Mouse (Mus musculus) erythroid progenitor cell, adult 5-6 weeks (primary cell): ENCODE data around the gene Trcg1. TPM values are rescaled to one million over a fixed set of nuclear protein-coding genes. Genes with fewer than 3 reads are reported as not detected.
A peak's percentile ranks its signal among the peaks of the same experiment; 100 is the strongest.

Source experiments
- ATAC-seq: replicated peaks from 2 replicates; pipeline ENCODE4 v1.8.0; 2016; ENCODE audit warnings: moderate number of reproducible peaks, mild to moderate bottlenecking, moderate TSS enrichment, inconsistent platforms; ENCODE audit not compliant: poor library complexity, low FRiP score, severe bottlenecking
- total RNA-seq, 2 experiments: library from RNA; stranded (forward) in 1 of 2; stranded (reverse) in 1 of 2; fragments of 150-400 nt in 1 of 2; fragments of 186-747, 209-891 nt in 1 of 2; gene quantifications; 2 replicates each; pipeline versions ENCODE4 v1.2.3 to v1.2.4; 2015 to 2017; ENCODE audit warnings: low replicate concordance in 2 of 2

Trcg1 gene
- total RNA-seq, 2 experiments from 2014 or later: not detected

DNA sequence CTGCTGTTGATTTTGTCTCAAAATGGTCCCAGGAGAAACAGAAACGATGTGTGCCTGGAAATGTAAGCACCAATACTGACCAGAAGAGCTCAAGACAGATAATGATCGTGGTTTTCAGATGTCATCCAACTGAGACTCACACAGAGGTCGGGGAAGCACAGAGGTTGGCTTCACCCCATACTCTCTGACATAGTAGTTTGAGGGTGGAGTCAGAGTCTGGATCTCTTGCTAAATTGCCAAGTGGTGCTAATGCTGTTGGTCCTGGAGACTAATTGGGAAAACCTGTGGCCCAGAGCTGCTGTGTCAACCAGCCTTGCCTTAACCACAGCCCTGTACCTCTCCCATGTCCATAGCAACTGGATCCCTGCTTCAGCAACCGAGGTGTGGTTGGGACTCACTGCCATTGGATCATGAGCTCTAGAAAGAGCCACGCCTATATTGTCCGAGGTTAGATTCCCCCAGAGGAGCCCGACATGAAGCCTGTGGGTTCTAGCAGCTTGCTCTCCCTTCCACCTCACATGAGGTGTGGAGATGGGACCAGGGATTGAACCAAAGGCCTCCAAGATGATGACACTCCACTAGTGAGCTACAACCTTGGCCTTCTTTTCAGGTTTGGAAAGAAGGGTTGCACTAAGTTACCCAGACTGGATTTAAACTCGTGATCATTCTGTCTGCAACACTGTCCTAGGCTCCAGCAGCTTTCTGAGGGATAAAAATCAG lies 4.7 kb upstream of the Trcg1 start:
- peak; percentile 71 for ATAC-seq

DNA sequence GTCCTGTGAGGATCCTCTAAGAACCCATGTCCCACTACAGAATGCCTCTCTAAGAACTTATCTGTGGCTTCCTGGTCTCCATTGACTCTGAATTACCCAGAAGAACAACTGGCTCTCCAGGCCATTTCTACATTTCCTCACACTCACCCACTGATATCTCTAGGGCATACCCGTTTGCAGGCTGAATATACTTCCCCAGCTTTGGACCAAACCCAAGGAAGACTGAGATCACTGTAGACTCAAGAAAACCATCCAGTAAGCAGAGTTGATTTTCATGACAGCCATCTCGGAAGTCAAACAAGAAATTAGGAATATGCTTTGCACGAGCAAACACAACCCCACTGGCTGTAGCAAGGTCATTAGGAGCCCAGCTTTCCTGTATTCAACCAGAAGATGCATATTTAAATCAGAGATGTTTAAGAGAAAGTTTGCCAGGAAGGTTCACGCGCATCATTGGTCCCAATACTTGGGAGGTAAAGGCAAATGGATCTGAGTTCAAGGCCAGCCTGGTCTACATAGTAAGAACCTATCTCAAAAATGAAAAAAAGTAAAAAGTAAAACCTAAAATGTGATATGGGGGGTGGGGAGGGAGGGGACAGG lies 3.9 kb upstream of the Trcg1 start:
- no peak for ATAC-seq

DNA sequence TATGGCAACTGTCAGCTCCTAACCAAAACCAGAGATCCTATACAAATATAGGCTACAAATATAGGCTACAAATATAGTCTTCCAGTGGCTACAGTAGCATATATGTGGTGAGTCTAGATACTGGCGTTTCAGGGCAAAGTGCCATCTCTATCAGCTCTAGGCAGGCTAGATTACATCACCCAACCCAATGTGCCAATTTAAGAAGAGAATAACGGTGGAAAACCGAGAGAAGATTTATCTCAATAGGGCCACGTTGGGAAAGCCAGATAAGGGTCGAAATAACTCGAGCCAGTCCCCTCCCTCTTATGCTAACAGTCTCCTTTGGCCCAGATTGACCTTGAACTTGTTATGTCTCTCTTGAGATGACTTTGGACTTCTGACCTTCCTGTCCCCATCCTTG lies 3.2 kb upstream of the Trcg1 start:
- ATAC-seq: peak; percentile 44

DNA sequence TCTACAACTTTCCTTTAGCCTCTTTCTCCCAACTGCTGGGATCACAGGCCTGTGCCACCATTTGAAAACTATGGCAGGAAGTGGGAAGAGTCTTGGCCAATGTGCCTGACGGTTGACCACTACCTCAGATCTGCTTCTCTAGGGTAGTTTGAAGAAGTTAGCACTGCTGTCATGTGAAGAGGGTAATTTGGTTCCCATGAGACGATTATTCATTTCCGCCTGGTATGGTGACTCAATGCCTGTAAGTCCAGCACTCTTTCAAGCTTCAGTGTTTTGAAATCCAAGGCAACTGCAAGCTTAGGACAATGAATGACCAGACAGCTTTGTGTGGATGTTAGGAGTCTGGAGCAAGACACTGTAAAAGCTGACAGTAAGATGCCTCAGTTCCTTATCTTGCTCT lies 2.6 kb upstream of the Trcg1 start:
- ATAC-seq: no peak

DNA sequence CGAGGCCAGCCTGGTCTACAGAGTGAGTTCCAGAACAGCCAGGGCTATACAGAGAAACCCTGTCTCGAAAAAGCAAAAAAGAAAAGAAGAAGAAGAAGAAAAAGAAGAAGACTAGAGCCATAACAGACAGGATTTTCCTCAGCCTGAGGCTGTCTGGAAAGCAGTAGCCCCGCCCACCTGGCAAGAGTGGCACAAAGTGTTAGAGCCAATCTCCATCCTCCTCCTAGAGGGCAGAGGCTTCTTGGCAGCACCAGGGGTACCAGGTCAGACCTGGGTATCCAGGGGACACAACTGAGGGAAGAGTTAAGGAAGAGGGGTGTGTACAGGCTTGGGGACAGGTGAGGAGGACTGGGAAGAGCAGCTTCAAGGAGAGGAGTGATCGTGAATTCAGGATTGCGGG lies 1.3 kb downstream of the Trcg1 start:
- ATAC-seq: no peak

DNA sequence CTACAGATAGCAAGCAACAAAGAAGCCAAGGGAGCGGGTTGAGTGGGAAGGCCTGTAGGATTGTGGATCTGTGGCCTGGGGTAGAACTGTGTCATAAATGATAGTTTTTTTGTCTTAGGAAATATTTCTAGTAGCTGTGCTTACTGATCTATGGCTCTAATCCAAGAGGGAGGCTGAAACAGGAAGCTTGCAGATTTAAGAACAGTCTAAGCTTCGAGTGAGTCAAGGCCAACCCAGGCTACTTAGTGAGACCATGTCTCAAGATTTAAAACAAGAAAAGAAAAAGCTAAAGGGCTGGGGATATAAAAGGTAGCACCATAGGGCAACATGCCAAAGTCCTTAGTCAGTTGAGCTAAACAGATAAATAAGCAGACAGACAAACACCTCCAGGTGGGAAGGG lies 1.9 kb downstream of the Trcg1 start:
- ATAC-seq: no peak

DNA sequence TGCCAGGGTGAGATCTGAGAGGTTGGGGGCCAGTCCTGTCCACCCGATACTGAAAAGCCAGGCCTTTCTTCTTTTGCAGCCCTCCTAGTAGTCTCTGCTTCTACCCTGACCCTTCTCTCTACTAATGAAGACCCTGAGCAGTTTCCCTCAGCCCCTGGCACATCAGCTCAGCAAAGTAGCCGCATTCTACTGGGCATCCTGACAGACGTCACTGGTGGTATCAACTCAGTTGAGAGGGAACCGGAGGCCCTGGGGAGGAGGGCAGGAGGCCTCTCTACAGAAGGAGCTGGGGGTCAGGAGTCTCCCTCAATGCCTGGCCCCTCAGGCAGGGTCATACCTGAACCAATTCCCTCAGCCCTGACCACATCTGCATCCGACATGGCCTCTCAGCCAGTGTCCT lies 4.8 kb downstream of the Trcg1 start:
- no peak for ATAC-seq

DNA sequence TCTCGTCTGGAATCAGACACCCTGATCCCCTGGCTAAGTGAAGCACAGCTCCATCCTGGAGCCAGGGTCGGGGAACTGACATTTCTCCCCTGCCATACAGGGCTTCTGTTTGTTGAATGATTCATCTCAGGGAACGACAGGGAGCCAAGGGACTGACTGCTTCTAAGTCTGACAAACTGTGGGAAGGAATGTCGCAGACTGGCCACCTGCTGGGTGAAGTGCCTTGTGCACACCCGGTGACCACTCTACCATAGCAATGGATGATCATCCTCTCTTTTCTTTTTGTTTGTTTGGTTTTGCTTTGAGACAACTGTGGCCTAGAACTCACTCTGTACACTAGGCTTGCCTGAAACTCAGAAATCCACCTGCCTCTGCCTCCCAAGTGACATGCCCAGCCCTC lies 6.6 kb downstream of the Trcg1 start:
- no peak for ATAC-seq

DNA sequence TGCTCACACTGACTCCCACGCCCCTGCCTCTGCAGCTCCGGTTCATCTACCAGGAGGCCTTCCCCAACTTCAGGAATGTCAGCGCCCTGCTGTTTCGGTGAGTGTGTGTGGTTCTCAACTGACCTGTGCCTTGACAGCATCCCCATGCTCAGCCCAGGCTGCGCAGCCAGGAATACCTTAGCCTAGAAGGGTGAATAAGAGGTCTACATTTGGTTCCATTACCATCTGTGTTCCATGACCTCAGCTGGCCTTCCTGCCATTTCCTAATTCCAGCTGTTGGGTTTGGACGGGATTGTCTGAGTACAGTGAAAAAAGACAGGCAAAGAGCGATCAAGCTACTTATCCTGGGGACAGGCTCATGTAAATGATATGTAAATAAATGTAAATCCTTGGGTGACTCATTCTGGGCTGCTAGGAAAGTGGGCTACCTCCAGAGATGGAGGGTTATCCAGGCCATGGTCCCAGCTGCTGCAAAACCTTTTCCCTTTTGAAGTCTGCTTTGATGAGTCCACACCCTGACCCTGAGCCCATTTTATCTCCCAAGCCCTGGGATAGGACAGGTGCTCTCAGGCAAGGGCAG lies 7.8 kb downstream of the Trcg1 start:
- no peak for ATAC-seq

DNA sequence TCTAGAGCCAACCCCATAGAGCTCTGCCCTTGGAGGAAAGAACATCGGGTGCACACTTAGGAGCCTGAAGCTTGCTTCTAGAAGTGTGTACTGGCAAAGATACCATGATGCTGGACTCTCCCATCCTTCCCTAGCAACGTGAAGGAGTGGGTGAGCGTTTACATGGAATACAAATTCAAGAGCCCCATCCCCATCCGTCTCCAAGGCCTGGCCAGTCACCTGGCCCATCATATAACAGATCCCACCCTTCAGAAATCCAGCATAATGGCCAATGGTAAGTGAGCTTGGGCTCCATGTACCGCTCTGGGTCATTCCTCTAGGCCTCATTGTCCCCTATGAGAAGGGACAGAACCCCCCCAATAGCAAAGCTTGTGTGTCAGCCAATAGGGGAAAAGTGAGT lies 10.1 kb downstream of the Trcg1 start:
- ATAC-seq: no peak

DNA sequence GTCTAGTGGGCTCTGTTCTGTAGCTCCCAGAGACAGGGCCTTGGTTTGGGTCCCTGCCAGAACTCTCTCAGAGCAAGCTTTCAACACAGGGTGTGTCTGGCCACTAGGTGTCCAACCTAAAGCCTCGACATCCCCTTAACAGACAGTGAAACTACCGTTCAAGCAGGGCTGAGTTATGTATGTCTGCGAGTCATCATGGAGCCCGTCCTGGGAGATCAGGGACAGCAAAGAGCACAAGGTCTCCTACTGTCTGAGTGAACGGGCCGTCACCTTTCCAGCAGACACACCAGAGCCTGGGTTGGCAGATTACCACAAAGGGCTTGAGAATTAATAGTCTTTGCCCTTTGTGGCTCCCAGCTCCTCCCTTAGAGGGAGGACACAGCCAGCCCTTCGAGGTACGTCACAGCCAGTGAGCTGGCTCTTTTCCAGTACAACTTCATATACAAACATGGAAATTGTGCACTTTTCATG lies 10.9 kb downstream of the Trcg1 start:
- ATAC-seq: 0 out of 2 replicates have a peak, but pooled peaks have one; percentile 15

DNA sequence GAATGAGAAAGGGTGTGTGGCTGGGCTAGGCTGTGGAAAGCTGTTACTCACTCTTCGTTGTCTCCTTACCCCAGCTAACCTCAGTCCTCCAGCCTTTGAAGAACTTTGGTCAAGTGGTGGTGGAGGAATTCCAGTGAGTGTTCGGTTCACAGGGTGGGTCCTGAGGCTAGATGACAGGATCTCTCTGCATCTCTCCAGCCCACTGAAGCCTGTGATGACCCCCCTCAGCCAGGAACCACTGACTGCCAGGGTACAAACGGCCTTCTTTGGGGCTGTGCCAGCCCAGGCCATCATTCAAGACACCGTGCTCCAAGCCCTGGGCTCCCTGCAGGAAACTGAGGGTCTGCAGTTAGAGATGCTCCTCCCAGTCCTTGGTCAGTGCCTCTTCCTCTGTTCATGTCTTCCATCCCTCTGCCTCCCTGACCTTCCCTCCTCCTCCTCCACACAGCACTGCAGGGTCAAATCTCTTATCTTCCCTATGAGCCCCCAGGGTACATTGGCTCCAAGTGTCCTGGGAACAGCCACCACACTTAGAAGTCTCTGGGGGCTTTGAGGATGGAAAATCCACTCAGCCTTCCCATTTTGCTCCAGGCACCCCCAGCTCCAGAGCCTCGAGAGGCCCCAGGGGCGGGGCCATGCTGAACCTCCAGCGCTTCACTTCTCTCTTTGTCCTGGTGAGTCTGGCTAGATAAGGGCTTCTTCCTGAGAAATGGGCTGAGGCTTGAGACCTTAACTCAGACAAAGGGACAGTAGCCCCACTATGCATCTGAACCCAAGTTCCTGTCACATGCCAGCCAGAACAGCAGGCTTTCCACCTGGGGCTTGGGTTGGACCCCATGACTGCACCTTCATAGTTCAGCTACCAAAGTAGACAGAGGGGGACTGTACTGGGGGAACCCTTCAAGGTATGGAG lies 11.9 kb downstream of the Trcg1 start:
- ATAC-seq: no peak

DNA sequence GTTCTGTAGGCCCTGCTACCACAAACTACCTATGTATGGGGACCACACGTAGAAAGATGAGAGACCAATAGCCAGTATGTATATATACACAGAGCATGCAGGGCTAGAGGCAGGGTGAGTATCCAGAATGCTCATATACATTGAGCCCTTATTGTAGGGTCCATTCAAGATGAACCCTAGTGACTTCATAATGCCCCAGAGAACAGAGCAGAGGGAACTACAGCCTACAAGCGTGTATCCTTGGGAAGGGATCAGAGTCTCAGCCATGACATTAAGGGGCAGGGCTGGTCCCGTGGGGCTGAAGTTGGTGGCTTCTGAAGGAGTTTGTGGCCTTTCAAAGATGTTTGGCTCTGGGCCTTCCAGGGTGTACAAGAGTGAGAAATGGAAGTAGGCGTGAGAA lies 13.7 kb downstream of the Trcg1 start:
- ATAC-seq: no peak

DNA sequence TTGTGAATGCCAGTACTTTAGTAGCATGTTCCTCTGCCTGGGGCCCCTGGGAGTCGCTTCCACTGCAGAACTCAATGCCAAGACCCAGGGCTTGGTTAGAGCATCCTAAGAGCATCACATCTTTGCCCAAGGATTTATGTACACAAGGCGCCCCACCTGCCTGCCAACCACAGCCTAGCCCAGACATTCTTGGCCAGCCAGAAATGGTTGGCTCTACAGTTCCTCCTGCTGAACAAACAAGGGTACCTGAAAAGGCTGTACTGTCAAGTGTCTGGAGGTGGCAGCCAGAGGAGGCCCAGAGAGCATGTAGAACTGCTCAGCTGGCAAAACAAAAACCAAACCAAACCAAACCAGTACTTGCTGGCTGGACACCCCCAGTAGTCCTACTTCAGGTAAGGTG lies 14.8 kb downstream of the Trcg1 start:
- no peak for ATAC-seq

DNA sequence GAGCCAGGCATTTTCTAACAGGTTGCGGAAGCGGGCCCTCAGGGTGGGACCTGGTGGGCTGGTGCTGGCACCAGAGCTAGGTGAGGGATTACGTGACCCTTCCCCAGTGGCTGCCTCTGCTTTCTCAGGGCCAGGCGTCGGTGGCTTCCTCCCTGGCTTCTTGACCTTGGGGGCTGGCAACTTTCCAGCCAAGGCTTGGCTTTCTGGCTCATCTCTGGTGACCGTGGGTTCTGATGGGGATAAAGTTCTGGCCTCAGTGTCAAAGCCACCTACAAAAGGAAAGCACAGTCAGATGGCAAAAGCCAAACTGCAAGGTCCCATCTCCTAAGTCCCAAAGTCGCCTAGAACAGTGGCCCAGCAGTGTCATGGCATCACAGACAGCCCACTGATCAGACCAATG lies 17.7 kb downstream of the Trcg1 start:
- ATAC-seq: no peak

DNA sequence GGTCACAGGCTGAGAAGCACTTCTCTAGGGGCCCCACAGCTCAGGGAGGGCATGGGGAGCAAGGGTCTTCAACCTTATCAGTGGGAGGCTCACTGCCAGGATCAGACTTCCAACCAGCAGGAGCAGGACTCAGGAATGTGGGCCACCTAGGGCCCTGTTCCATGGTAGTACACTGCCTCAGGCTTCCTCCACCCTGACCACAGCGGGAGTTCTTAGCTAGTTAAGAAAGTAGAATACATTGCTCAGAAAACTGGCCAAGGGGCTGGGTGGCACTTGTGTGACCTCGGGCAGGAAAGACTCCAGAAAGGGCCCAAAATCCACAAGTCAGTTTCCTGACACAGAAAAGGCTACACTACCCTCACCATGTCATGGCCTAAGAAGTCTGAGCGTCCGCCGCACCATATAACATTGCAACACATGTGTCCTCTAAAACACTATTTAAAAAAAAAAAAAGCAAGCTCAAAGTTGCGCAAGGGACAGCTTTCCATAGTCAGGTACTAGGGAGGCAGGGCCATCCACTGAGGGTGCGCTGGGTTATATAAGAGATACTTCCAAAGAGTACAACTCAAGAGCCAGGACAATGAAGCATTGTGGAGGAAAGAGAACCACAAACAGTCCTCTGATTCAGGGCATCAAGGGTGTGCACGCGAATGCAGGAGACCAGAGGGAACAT lies 18.6 kb downstream of the Trcg1 start:
- no peak for ATAC-seq

DNA sequence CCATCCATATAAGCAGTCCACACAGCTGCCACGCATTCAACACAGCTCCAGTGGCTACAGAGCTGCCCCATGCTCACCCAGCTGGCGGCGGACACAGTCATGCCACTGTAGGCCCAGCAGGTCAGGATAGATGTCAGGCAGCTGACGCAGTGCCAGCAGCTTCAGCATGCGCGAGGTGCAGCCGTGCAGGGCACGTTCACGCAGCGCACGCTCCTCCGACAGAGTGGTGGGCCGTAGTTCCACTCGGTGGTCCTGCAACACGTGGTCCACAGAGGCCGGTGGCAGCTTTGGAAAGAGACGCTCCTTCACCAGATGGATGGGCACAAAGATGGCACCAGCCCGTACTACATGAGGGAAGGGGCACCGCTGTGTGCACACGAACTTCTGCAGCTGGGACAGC lies 20.0 kb downstream of the Trcg1 start:
- ATAC-seq: no peak

DNA sequence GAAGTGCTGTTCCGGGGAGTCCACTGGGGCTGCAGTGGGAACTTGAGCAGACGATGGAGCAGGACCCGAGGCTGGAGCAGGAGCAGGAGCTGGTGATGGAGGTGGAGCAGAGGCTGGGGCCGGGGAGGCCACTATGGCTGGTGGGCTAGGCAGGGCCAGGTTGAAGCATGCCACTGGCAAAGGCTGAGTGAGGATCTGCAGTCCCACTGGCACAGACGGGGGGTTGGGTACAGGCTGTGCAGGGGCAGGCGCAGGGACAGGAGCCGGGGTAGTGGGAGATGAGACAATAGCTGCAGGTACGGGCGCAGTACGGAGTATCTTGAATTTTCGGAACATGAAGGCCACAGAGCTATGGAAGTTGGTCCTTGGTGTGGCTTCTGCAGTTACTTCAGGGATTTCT lies 20.5 kb downstream of the Trcg1 start:
- ATAC-seq: no peak

DNA sequence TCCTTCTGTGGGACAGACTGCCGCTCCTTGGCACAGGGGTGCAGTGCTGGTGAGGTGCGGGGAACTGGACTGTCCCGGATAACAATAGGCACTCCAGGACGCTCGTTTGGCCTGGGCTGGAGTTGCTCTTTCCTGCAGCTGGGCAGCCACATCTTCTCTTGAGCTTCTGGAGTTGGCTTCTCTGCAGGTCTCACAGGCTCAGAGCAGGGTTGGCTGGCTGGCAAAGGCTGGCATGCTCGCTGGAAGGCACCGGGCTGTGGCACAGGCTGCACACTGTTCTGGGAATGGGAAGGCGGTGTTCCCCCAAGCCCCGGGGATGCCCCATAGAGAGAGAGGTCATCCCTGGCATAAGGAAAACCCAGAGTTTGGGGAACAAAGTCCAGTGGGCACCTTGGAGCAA lies 21.3 kb downstream of the Trcg1 start:
- no peak for ATAC-seq

DNA sequence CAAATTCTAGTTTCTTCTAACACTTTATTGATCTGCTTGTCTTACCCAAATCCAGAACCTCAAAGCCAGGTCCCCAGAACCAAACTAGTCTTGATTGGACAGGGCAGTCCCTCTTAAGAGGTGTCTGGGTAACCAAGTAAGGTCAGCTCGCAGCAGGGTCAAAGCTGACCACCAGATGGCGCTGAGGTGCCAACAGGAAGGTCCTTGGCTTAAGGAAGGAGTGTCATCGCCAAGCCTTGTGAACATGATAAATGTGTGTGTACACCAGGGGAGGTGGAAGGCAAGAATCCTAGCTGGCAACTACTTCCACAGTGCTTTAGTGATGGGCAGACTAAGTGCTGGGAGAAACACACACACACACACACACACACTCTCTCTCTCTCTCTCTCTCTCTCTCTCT lies 23.4 kb downstream of the Trcg1 start:
- ATAC-seq: peak; percentile 67
